Mouse (Mus musculus) erythroblast, embryonic 14.5 days (primary cell): Measurements from ENCODE around the gene Trpm3.

Experiments used
- GATA1 ChIP-seq: IDR thresholded peaks from 2 replicates; pipeline ENCODE4 v1.6.1; 2012; ENCODE audit warnings: low read length, inconsistent platforms, mixed read lengths
- TAL1 ChIP-seq: IDR thresholded peaks from 3 replicates; pipeline ENCODE4 v1.6.1; 2012; ENCODE audit warnings: low read length, inconsistent platforms, mixed read lengths

DNA sequence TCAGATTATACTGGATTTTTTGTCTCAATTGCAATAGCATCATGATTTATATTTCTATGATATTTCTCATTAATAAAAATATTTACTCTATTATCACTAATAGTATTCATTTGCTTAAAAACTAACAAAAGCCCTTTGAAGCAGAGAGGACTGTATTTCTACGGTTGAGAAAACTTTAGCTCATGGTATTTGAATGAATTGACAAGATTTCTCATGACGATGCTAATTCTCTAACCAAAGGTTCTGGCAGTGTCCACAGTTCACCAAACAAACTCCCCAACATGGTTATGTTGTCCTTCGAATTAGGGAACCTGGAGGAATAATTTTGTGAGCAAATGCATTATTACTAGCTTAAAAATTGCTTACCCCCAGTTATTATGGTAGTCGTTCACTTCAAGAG lies 526.6 kb downstream of the Trpm3 start:
- TF ChIP-seq GATA1 (no peak), TAL1 (no peak)
